ENCODE assay signal across 22 mouse cellular contexts in the genomic region with DNA sequence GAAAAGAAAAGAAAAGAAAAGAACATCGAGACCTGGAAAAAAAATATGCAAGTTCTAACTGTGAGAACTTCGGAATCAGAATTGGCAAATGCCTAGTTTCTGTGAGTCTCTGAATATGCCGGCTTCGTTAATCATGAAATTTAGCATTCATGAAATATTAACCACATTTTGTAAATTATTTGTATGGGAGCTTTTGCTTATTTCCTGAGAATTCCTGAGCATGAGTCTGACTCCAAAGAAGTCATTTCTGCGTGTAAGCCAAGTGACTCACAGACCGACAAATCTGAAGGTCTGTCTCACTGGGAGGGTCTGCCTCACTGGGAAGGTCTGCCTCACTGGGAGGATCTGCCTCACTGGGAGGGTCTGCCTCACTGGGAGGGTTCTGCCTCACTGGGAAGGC.
DNase-seq lines count a peak whose midpoint lies in the region; ATAC-seq and TF ChIP-seq lines count a peak whose summit lies in the region.
"Had no signal": no experiment of that assay in that cellular context is flagged by ENCODE, and none has a peak within 500 bp of the region (broad histone marks: within the 10 kb centered on the region; RNA-seq: fewer than 3 reads in every experiment).

No protein-coding gene starts in this region.

- H3K4me1 ChIP-seq in kidney, adult 2 months (ENCODE audit: control insufficient read depth, insufficient read depth, low read length) = no peaks in the 10 kb centered on the region; the same call in 1 of the 2 replicates
- peaks cover 15% of the 10 kb centered on the region; the same call in 1 of the 2 replicates for H3K4me1 ChIP-seq in embryonic fibroblast, embryonic 13.5 days (ENCODE audit: control insufficient read depth, insufficient read depth, low read length)
- H3K4me1 ChIP-seq: embryonic facial prominence, embryonic 12.5 days; hindbrain, embryonic 12.5 days; hindbrain, embryonic 15.5 days had no signal

- H3K36me3 ChIP-seq in kidney, adult 2 months (ENCODE audit: control insufficient read depth, insufficient read depth, low read length) = no peaks in the 10 kb centered on the region
- H3K36me3 ChIP-seq: embryonic facial prominence, embryonic 12.5 days; embryonic facial prominence, embryonic 15.5 days; hindbrain, embryonic 12.5 days had no signal

- no peak for TF ChIP-seq POLR2A in kidney, adult 2 months (IDR thresholded peaks at IDR 0.05; ENCODE audit: low read depth, low read length)
- no peak for TF ChIP-seq POLR2A in embryonic fibroblast, embryonic 13.5 days (IDR thresholded peaks at IDR 0.05; ENCODE audit: low read depth, low read length)

- no peak for ATAC-seq in monocyte, adult 5-6 weeks (replicated peaks; ENCODE audit: insufficient number of reproducible peaks, low FRiP score, low TSS enrichment, poor library complexity, severe bottlenecking)
- ATAC-seq: CD4-positive, CD25-positive, alpha-beta regulatory T cell, adult 4 months; forebrain, embryonic 14.5 days; forebrain, postnatal 0 days had no signal

- no peak for TF ChIP-seq CTCF in kidney, adult 2 months (conservative IDR thresholded peaks at IDR 0.05; ENCODE audit: insufficient read depth, insufficient read length, low read depth, low read length)
- no peak for TF ChIP-seq CTCF in embryonic fibroblast, embryonic 13.5 days (IDR thresholded peaks at IDR 0.05; ENCODE audit: borderline replicate concordance, insufficient read depth, low read length)

- WGBS in kidney, adult 2 months = 56% methylated on average over 6 of the region's 6 CpGs

- H3K27ac ChIP-seq in kidney, adult 2 months (ENCODE audit: insufficient read depth, low read depth, low read length) = peak overlapping the region; percentile 66; the same call in 1 of the 2 replicates
- H3K27ac ChIP-seq in embryonic fibroblast, embryonic 13.5 days (ENCODE audit: insufficient read depth, low read length) = peak overlapping the region; percentile 87
- H3K27ac ChIP-seq: embryonic facial prominence, embryonic 12.5 days; embryonic facial prominence, embryonic 15.5 days; gastrocnemius, adult 2 months; hindbrain, embryonic 12.5 days; hindbrain, embryonic 15.5 days had no signal

- no peak overlapping the region for H3K4me3 ChIP-seq in kidney, adult 2 months (ENCODE audit: insufficient read depth, low read depth, low read length)
- no peak overlapping the region for H3K4me3 ChIP-seq in embryonic fibroblast, embryonic 13.5 days (ENCODE audit: insufficient read depth, low read length)
- H3K4me3 ChIP-seq: embryonic facial prominence, embryonic 12.5 days; embryonic facial prominence, embryonic 15.5 days; erythroblast, embryonic 14.5 days; gastrocnemius, adult 2 months; hindbrain, embryonic 12.5 days; hindbrain, embryonic 15.5 days had no signal

- peak; percentile 53 for DNase-seq in kidney, adult 2 months
- DNase-seq in kidney, postnatal 4 days = no peak
- DNase-seq in Muller cell, postnatal 12 days (ENCODE audit: inconsistent ontology term) = peak; percentile 31
- DNase-seq in lung, postnatal 10 days = no peak
- DNase-seq: adrenal gland, adult 2 months; adrenal gland, postnatal 14 days; cerebellum, adult 11 months; cerebellum, adult 2 months; cerebellum, adult 9-11 months; cerebellum, postnatal 25 days; forebrain, postnatal 0 days; gastrocnemius, adult 2 months; gastrocnemius, postnatal 14 days had no signal

- H3K27me3 ChIP-seq in kidney, adult 2 months (replicated peaks; ENCODE audit: control insufficient read depth, insufficient read depth, low read length) = no peaks in the 10 kb centered on the region
- H3K27me3 ChIP-seq: embryonic facial prominence, embryonic 12.5 days; embryonic facial prominence, embryonic 15.5 days; hindbrain, embryonic 12.5 days; hindbrain, embryonic 15.5 days had no signal

Comparison
In these comparisons a context has a peak if more than half of its experiments do, and no peak if none do; other contexts are left out.
1. DNase-seq: peak in kidney, adult 2 months (single experiment) and Muller cell, postnatal 12 days (single experiment); none in kidney, postnatal 4 days (0 of 2) and lung, postnatal 10 days (single experiment).